Mouse (Mus musculus): ENCODE measurements at regions not wholly inside any gene's neighbourhood (a gene's known extent, or its start where the extent isn't known, plus 50 kb on each side); places are given as distances from the start of the nearest gene placed in this dataset.

- H3K4me3 ChIP-seq (ENCODE audit: insufficient read depth, low read length): no peak overlapping the region
- no peaks in the 10 kb centered on the region for H3K4me1 ChIP-seq (ENCODE audit: control insufficient read depth, insufficient read depth, low read length)
- TF ChIP-seq POLR2A (IDR thresholded peaks at IDR 0.05; ENCODE audit: low read depth, low read length): no peak
- TF ChIP-seq CTCF (IDR thresholded peaks at IDR 0.05; ENCODE audit: borderline replicate concordance, insufficient read depth, low read length): no peak
- H3K27ac ChIP-seq (ENCODE audit: insufficient read depth, low read length): no peak overlapping the region
Measured at GRCm38 (mm10) chr19:16075512-16076086, 57.0 kb upstream of the Gnaq start.

DNA sequence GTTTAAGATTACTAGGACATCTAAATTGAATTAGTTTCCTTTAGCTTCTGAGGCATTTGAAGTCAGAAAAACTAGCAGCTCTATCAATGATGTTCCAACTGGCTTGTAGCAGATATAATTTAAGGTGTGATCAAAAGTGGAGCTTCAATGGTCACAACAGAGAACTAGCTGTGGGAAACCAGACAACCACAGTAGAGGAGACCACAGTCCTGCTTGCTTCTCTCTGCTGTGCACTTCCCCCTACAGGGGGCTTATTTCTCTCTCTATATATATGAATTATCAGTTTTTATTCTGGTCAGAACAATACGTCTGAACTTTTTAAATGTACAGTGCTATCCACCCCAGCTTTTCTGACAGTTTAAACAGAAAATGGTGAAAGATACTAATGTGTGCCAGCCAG is 57.6 kb upstream of the Gnaq start:
- Histone ChIP-seq H3K4me3 (ENCODE audit: insufficient read depth, low read length) (no peak overlapping the region), H3K4me1 (ENCODE audit: control insufficient read depth, insufficient read depth, low read length) (no peaks in the 10 kb centered on the region), H3K27ac (ENCODE audit: insufficient read depth, low read length) (no peak overlapping the region)
- TF ChIP-seq POLR2A (IDR thresholded peaks at IDR 0.05; ENCODE audit: low read depth, low read length): no peak
- TF ChIP-seq CTCF (IDR thresholded peaks at IDR 0.05; ENCODE audit: borderline replicate concordance, insufficient read depth, low read length): no peak

DNA sequence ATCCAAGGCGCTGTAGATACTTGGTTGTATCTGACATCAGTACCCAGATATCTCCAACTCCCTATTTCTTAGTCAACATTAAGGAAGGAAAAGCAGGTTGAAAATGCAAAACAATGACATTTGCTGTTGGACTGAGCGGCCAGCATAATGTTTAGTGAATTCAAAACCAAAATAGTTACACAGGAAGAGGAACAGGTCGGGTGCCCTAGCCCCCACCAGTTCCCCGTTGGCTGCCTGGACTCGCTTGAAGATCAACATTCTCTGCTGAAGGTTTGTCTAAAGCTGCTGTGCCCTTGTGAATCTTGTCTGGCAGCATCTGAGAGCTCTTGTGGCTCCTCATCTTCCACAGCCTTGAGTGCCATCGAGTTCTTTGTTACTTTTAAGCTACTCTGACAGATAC is 65.3 kb upstream of the Gnaq start:
- Histone ChIP-seq H3K4me3 (ENCODE audit: insufficient read depth, low read length) (no peak overlapping the region), H3K27ac (ENCODE audit: insufficient read depth, low read length) (no peak overlapping the region), H3K4me1 (ENCODE audit: control insufficient read depth, insufficient read depth, low read length) (no peaks in the 10 kb centered on the region)
- TF ChIP-seq POLR2A (IDR thresholded peaks at IDR 0.05; ENCODE audit: low read depth, low read length): no peak

DNA sequence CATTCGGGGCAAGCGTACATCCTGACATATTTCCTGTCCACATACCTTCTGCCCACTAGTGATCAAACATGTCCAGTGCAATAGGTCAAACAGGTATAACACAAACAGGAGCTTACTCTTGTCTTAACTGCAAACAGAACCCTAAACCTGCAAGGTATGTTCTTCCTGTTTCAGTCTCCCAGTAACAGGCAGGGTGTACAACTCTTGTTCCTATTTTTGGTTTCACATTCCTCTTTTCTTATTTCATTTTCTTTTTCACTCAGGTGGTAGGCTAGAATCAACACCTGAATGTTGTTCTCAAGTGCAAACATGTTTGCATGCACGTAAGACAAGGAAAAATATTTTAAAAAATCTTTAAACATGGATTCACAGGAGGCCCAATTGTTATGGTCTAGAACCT is 67.7 kb upstream of the Gnaq start:
- H3K4me1 ChIP-seq (ENCODE audit: control insufficient read depth, insufficient read depth, low read length): no peaks in the 10 kb centered on the region
- no peak overlapping the region for H3K4me3 ChIP-seq (ENCODE audit: insufficient read depth, low read length)
- H3K27ac ChIP-seq (ENCODE audit: insufficient read depth, low read length): no peak overlapping the region
- TF ChIP-seq POLR2A (IDR thresholded peaks at IDR 0.05; ENCODE audit: low read depth, low read length) (no peak), CTCF (IDR thresholded peaks at IDR 0.05; ENCODE audit: borderline replicate concordance, insufficient read depth, low read length) (no peak)

DNA sequence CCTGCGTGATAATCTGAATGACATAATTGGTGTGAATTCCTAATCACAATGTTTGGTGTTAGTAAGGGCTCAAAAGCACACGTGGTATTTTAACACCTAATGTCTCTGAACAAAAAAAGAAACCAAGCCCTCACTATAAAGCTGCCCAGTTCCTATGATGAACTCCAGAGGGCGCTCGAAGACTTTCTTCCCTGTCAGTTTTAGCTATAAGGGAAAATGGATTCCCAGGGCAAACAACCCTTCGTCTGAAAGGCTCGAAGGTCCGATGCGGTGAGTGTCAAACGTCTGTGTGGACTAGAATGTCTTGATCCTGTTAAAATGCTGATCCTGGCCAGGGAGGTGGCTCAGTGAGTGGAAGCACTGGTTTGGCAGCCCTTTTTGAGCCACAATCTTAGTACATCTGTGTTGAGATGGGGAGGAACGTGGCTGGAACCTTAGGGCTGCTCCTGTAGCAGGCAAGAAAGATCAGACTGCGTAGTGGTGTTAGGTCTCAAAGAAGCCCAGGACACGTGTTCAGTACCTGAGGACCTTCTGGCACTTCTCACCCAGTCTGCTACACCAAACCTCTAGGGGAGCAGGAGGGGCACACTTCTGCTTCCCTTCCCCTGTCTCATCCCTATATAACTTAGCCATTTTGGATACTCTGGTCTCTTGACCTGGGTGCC is 68.6 kb upstream of the Gnaq start:
- H3K27ac ChIP-seq (ENCODE audit: insufficient read depth, low read length): no peak overlapping the region
- no peak for TF ChIP-seq POLR2A (IDR thresholded peaks at IDR 0.05; ENCODE audit: low read depth, low read length)
- TF ChIP-seq CTCF (IDR thresholded peaks at IDR 0.05; ENCODE audit: borderline replicate concordance, insufficient read depth, low read length): no peak
- H3K4me3 ChIP-seq (ENCODE audit: insufficient read depth, low read length): no peak overlapping the region
- no peaks in the 10 kb centered on the region for H3K4me1 ChIP-seq (ENCODE audit: control insufficient read depth, insufficient read depth, low read length)

GRCm38 (mm10) chr19:16063533-16063915 is 69.1 kb upstream of the Gnaq start:
- Histone ChIP-seq H3K4me3 (ENCODE audit: insufficient read depth, low read length) (no peak overlapping the region), H3K27ac (ENCODE audit: insufficient read depth, low read length) (no peak overlapping the region), H3K4me1 (ENCODE audit: control insufficient read depth, insufficient read depth, low read length) (no peaks in the 10 kb centered on the region)
- TF ChIP-seq POLR2A (IDR thresholded peaks at IDR 0.05; ENCODE audit: low read depth, low read length) (no peak), CTCF (IDR thresholded peaks at IDR 0.05; ENCODE audit: borderline replicate concordance, insufficient read depth, low read length) (no peak)

DNA sequence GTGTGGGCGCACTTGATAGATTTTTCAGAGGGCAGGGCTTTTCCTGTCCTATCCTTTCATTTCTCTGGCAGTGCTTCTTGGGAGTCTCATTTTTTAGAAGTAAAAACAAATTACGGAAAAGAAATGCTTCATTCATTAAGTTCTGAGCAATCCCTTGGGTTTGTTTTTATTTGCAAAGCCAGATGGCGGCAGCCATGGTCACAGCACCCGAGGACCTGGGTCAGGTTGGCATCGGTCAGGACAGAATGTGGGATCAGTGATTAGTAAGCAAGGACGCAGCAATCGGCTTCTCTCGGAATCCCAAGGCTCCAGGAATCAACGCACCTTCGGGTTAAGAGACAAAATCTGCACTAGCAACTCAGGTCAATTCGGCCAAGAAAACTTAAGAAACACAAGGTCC is 70.8 kb upstream of the Gnaq start:
- Histone ChIP-seq H3K4me1 (ENCODE audit: control insufficient read depth, insufficient read depth, low read length) (no peaks in the 10 kb centered on the region), H3K27ac (ENCODE audit: insufficient read depth, low read length) (no peak overlapping the region), H3K4me3 (ENCODE audit: insufficient read depth, low read length) (no peak overlapping the region)
- TF ChIP-seq POLR2A (IDR thresholded peaks at IDR 0.05; ENCODE audit: low read depth, low read length) (no peak), CTCF (IDR thresholded peaks at IDR 0.05; ENCODE audit: borderline replicate concordance, insufficient read depth, low read length) (no peak)

GRCm38 (mm10) chr19:16059026-16059425 is 73.6 kb upstream of the Gnaq start:
- TF ChIP-seq CTCF (IDR thresholded peaks at IDR 0.05; ENCODE audit: borderline replicate concordance, insufficient read depth, low read length) (no peak), POLR2A (IDR thresholded peaks at IDR 0.05; ENCODE audit: low read depth, low read length) (no peak)
- Histone ChIP-seq H3K4me1 (ENCODE audit: control insufficient read depth, insufficient read depth, low read length) (no peaks in the 10 kb centered on the region), H3K4me3 (ENCODE audit: insufficient read depth, low read length) (no peak overlapping the region), H3K27ac (ENCODE audit: insufficient read depth, low read length) (no peak overlapping the region)

DNA sequence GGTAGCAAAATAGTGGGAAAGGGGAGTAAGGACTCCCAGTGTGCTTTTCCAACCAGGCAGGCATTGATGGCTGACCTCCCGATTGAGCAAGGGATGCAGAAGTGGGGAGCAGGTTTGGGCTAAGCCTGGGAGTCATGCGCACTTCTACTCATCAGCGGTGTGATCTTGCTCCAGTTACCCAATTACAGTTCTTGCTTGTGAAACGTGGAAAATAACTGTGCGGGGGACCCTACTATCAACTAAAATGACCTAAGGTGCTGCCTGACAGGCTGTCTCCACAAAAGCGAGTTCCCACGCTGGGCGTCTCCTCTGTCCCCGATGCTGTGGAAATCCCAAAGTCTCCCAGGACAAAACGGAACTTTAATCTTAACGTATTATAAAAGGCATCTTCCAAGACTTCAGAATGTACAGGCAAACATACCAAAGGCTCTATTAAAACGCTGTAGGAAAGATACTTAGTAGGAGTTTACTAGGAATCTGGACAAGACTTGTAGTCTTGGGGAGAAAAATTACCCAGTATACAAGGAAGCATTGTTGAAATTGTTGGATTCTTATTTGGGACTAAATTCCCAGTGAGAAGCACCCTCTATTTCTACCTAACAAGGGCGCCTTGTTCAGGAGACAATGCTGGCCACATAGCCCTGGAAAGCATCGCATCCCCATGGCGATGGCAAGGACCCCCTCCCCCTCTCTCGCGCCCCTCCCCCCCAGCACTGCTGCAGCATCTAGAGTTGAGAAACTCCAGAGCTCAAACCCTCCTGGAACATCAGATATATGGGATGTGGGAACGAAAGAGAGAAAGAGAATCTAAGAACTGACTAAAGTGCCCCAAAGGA is 65.6 kb upstream of the Cep78 start:
- H3K27ac ChIP-seq (ENCODE audit: insufficient read depth, low read length): no peak overlapping the region
- peak overlapping the region; percentile 35 for H3K4me3 ChIP-seq (ENCODE audit: insufficient read depth, low read length)
- H3K4me1 ChIP-seq (ENCODE audit: control insufficient read depth, insufficient read depth, low read length): no peaks in the 10 kb centered on the region
- TF ChIP-seq POLR2A (IDR thresholded peaks at IDR 0.05; ENCODE audit: low read depth, low read length) (no peak), CTCF (IDR thresholded peaks at IDR 0.05; ENCODE audit: borderline replicate concordance, insufficient read depth, low read length) (no peak)

- no peaks in the 10 kb centered on the region for H3K4me1 ChIP-seq (ENCODE audit: control insufficient read depth, insufficient read depth, low read length)
- peak overlapping the region; percentile 35; the same call in 1 of the 2 replicates for H3K4me3 ChIP-seq (ENCODE audit: insufficient read depth, low read length)
- no peak for TF ChIP-seq CTCF (IDR thresholded peaks at IDR 0.05; ENCODE audit: borderline replicate concordance, insufficient read depth, low read length)
- no peak for TF ChIP-seq POLR2A (IDR thresholded peaks at IDR 0.05; ENCODE audit: low read depth, low read length)
- H3K27ac ChIP-seq (ENCODE audit: insufficient read depth, low read length): no peak overlapping the region
Measured at GRCm38 (mm10) chr19:16049646-16050045, 64.9 kb upstream of the Cep78 start.

Measured in embryonic fibroblast, embryonic 13.5 days (primary cell).